Mouse (Mus musculus): ENCODE results near the gene Bean1. TPM values are rescaled to one million over a fixed set of nuclear protein-coding genes. Genes with fewer than 3 reads are reported as not detected.

The Bean1 gene
- total RNA-seq, 2 experiments from 2014 or later, result 0.98 to 1.2 TPM

GRCm38 (mm10) chr8:104147947-104148346 lies 22.3 kb upstream of the Bean1 start:
- no peak for DNase-seq (ENCODE audit: low spot score)
- intact Hi-C loops (cut with DNase I), result loop anchor here (10.0 kb wide), 1 partner anchor 197 kb away; no protein-coding TSS in a partner anchor

GRCm38 (mm10) chr8:104160731-104161130 lies 9.5 kb upstream of the Bean1 start:
- DNase-seq (ENCODE audit: low spot score), result no peak
- intact Hi-C loops (cut with DNase I), result no loop called here

- intact Hi-C loops (cut with DNase I), result no loop called here
- DNase-seq (ENCODE audit: low spot score), result no peak
Observed at GRCm38 (mm10) chr8:104169461-104169860, 781 bp upstream of the Bean1 start.

GRCm38 (mm10) chr8:104171050-104171620 lies 893 bp downstream of the Bean1 start:
- intact Hi-C loops (cut with DNase I), result no loop called here
- no peak for DNase-seq (ENCODE audit: low spot score)

- no peak for DNase-seq (ENCODE audit: low spot score)
- intact Hi-C loops (cut with DNase I), result no loop called here
Observed at GRCm38 (mm10) chr8:104172420-104172819, 2.2 kb downstream of the Bean1 start.

GRCm38 (mm10) chr8:104175848-104176527 lies 5.7 kb downstream of the Bean1 start:
- peak; percentile 7 for DNase-seq (ENCODE audit: low spot score)
- intact Hi-C loops (cut with DNase I), result no loop called here

- no peak for DNase-seq (ENCODE audit: low spot score)
- intact Hi-C loops (cut with DNase I), result no loop called here
Observed at GRCm38 (mm10) chr8:104177054-104177453, 6.8 kb downstream of the Bean1 start.

- intact Hi-C loops (cut with DNase I), result no loop called here
- DNase-seq (ENCODE audit: low spot score), result no peak
Observed at GRCm38 (mm10) chr8:104184905-104185304, 14.7 kb downstream of the Bean1 start.

GRCm38 (mm10) chr8:104186827-104187226 lies 16.6 kb downstream of the Bean1 start:
- intact Hi-C loops (cut with DNase I), result no loop called here
- no peak for DNase-seq (ENCODE audit: low spot score)

- no peak for DNase-seq (ENCODE audit: low spot score)
- intact Hi-C loops (cut with DNase I), result no loop called here
Observed at GRCm38 (mm10) chr8:104187622-104188021, 17.4 kb downstream of the Bean1 start.

- no peak for DNase-seq (ENCODE audit: low spot score)
- intact Hi-C loops (cut with DNase I), result no loop called here
Observed at GRCm38 (mm10) chr8:104188459-104188858, 18.2 kb downstream of the Bean1 start.

GRCm38 (mm10) chr8:104190777-104191468 lies 20.7 kb downstream of the Bean1 start:
- intact Hi-C loops (cut with DNase I), result no loop called here
- no peak for DNase-seq (ENCODE audit: low spot score)

- DNase-seq (ENCODE audit: low spot score), result peak; percentile 23
Observed at GRCm38 (mm10) chr8:104191496-104191895, 21.3 kb downstream of the Bean1 start.

GRCm38 (mm10) chr8:104199802-104200201 lies 29.6 kb downstream of the Bean1 start:
- DNase-seq (ENCODE audit: low spot score), result no peak
- intact Hi-C loops (cut with DNase I), result no loop called here

More at GRCm38 (mm10) chr8:104191496-104191895, 21.3 kb downstream of the Bean1 start:
- intact Hi-C loops (cut with DNase I), result no loop called here

- intact Hi-C loops (cut with DNase I), result no loop called here
- DNase-seq (ENCODE audit: low spot score), result no peak
Observed at GRCm38 (mm10) chr8:104201622-104202021, 31.4 kb downstream of the Bean1 start.

- no peak for DNase-seq (ENCODE audit: low spot score)
Observed at GRCm38 (mm10) chr8:104202320-104202719, 32.1 kb downstream of the Bean1 start.

GRCm38 (mm10) chr8:104205292-104205691 lies 35.0 kb downstream of the Bean1 start:
- no peak for DNase-seq (ENCODE audit: low spot score)
- intact Hi-C loops (cut with DNase I), result no loop called here

More at GRCm38 (mm10) chr8:104202320-104202719, 32.1 kb downstream of the Bean1 start:
- intact Hi-C loops (cut with DNase I), result no loop called here

GRCm38 (mm10) chr8:104217601-104218000 lies 47.4 kb downstream of the Bean1 start:
- intact Hi-C loops (cut with DNase I), result no loop called here
- no peak for DNase-seq (ENCODE audit: low spot score)

- intact Hi-C loops (cut with DNase I), result loop anchor here (1.0 kb wide), 1 partner anchor 73 kb away; no protein-coding TSS in a partner anchor
- no peak for DNase-seq (ENCODE audit: low spot score)
Observed at GRCm38 (mm10) chr8:104219079-104219478, 48.8 kb downstream of the Bean1 start.

GRCm38 (mm10) chr8:104219806-104220205 lies 49.6 kb downstream of the Bean1 start:
- DNase-seq (ENCODE audit: low spot score), result peak; percentile 44
- intact Hi-C loops (cut with DNase I), result loop anchor here (1.0 to 2.0 kb wide), 2 partner anchors 74 to 135 kb away; no protein-coding TSS in a partner anchor

GRCm38 (mm10) chr8:104227048-104227447 lies 56.8 kb downstream of the Bean1 start:
- intact Hi-C loops (cut with DNase I), result no loop called here
- DNase-seq (ENCODE audit: low spot score), result no peak
